Mouse (Mus musculus): ENCODE measurements around the gene Rin2.

The Rin2 gene

DNA sequence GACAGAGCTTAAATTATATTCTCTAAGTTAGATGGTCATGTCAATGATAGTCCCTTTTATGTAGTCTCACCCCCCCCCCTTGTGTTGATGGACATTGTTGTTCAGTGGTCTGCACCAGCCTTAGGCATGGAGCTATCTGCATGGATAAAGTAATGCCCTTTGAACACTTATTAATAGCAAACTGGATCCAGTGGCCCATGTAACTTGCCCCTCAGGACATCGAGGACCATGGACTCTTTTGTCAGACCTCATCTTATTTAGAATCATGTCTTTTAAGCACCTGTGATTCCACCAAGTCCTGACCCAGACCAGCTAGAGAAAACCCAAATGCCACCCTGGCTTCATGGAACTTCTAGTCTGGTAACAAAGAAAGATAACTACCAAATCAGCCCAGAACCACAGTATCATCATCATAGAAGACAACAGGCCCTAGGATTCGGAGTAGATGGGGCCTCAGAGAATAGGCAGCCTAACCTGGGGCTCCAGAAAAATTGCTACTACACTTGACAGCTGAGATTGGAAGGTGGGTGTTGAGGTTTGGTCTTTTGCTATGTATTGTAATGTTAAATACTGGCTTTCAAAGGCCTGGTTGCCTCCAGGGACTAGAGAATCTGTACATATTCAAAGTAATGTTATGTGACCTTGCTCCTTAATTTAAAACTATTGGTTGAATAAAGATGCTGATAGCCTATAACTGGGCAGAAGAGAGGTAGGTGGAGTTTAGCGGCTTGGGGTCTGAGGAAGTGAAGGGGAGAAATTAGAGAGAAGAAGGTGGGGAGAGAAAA lies 113.7 kb downstream of the Rin2 start:
- no peak for DNase-seq (ENCODE audit: low read depth)

DNA sequence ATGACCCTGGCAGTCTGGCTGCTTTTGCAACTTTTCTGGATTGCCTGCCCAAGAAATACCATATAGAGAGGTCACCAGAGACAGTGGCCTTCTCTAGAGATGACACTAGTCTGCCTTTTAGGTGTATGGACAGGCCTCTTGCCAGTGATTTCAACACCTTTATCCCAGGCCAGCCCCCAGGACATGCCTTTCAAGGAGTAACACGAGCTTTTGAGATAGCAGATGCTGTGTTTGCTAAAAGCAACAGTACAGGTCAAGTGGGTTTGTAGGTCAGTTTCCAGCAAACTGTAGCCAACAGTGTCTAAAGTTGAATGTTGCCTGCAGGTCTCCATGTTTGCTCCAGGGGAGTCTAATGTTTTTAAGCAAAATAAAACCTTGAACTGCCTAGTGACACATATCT lies 118.7 kb downstream of the Rin2 start:
- no peak for DNase-seq (ENCODE audit: low read depth)

DNA sequence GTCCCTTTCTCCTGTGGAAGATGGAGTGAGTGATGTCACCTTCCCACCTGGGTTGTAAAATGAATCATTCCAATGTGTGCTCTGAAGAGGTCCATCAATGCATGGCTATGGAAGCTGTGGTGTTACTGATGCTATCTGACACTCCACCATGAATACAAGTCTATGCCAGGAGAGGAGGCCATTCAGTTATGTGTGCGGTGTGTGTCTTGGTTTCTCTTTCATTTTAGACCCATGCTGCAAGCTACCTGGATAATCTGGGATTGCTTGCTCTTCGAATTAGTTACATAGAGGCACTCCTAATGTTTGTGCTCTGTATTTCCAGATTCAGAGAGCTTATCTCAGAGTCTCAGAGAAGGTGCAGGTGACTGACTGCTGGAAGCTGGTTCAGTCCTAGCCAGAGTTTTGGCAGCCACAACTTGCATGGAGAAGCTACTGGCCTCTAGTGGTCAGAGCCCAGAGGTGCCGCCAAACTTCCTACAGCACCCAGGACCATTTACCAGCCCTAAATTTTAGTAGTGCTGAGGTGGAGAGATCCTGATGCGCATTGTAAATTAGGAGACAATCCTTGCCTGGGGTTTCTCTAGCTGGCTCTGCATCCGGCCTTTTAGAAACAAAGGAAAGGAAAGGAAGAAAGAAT lies 119.4 kb downstream of the Rin2 start:
- peak; percentile 30 for DNase-seq (ENCODE audit: low read depth)

DNA sequence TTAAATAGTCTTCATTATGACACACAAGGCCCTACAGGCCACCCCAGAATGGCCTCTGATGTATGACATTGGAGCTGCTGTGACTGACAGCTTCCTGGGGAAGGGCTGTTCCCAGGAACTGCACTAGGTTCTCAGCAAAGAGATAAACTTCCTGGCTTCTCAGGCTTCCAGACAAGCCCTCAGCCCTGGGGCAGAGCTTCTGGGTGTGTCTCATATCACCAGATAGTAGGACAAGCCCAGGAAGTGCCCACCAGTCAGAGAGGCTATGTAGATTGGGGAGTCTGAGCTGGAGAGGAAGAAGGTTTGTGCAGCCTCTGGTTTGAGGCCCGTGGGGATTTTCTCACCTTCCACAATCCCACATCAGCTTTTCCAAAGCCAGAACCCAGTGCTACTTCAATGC lies 122.8 kb downstream of the Rin2 start:
- DNase-seq (ENCODE audit: low read depth): no peak

DNA sequence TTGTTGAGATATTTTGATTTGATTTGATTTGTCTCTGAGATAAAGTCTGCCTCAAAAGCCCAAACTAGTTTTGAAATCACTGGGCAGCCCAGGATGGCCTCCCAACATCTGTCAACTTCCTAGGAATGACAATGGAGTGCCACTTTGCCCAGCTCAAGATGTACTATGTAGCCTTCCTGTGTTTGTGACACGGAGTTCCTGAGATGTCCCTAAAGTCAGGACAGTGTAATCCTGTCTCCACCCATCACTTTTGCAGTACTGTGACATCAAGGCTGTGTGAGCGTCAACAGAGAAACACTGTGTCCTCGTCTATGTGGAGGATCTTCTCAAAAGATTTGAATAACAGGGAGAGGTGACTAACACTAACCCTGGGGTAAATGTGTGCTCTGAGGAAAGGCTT lies 123.9 kb downstream of the Rin2 start:
- no peak for DNase-seq (ENCODE audit: low read depth)

DNA sequence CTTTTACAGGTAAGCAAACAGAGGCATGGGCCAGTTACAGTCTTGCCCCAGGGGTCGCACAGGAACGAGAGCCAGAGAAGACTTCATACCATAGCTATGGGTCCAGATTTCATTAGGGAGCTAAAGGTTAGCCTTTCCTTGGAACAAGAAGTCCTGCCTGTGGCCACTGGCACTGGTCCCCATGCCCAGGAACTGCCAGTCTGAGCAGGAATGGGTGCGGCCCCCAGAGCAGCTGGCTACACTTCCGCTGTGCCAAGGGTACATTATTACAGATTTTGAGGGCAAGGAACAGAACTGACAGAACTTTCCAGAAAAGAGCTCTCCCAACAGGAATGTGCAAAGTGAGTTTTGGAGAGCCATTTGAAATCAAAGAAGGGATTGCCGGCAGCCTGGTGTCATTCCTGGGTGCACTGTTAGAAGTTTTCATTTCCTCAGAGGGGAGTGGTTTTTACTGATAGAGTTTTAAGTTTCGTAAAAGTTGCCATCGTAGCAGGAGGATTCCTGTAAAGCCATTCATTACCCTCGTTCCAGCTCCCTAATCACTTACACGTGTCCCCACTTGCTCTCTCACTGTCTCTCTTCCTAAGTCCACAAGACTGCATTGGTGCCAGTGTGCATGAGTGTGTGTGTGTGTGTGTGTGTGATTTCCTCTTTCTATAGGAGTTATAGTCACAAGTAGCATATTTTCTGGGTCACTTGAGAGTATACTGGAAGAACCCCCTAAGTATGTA lies 126.5 kb downstream of the Rin2 start:
- peak; percentile 27 for DNase-seq (ENCODE audit: low read depth)

DNA sequence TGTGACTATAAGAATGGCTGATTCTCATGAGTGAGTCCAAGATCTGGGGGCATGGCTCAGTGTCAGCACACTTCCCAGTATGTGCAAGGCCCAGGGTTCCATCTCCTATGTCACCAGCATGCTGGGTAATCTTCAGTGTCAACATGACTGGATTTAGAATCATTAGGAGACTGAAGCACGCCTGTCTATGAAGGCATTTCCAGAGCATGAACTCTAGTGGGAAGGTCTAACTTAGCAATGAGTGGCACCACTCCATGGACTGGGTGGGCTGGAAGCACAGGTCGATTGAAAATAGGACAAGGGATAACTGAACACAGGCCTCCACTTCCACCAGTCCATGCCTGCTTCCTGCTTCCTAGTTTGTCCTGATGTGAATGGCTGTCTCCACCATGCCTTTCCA lies 127.6 kb downstream of the Rin2 start:
- no peak for DNase-seq (ENCODE audit: low read depth)

DNA sequence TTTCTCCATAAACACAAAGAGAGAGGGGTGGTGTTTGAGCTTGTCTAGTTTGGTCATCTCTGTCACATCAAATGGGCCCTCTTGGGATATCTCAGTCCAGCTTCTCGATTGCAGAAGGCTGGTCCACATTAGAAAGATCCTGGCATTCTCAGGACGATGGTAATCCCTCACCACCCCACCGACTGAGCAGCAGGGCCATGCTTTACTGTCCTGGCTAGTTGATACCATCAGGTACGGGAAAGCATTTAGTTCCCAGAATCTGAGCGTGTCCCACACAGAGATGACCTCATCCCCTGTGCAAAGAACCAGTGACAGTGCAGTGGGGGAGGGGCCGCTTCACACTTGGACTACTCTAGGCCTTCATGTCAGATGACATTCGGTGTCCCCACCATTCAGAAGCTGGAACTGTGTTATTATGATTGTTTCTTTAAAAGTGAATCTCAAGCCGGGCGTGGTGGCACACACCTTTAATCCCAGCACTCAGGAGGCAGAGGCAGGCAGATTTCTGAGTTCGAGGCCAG lies 128.9 kb downstream of the Rin2 start:
- no peak for DNase-seq (ENCODE audit: low read depth)

DNA sequence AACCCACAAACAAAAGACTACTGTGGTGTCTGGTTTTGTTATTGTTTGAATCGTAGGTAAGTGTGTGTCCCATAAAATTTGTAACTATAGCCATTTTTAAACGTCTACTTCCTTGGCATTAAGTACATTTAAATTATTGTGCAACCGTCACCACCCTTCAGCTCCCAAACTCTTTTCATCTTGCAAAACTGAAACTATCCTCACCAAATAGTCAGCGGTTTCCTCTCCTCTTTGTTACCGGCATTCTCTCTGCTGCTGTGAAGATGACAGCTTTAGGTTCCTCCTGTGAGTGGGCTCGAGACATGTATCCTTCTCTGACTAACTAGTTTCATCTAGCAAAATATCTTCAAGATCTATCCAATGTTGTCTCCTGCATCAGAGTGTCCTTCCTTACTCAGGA lies 129.5 kb downstream of the Rin2 start:
- no peak for DNase-seq (ENCODE audit: low read depth)

DNA sequence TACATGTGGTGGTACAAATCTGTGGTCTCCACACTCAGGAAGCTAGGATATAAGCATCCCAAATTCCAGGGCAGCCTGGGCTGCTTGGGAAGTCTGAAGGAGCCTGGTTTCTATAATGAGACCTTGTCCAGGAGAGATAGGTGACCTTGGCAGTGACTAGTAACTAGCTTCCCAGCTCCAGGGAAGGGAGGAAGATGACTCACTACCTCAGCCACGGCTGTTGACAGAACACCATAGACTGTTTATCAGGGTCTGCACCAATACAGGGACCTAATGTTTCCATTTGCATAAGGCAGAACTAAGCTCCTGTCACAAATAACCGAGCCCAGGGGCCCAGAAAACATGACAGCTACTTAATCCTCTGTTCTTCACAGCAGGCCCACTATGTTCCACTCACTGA lies 132.3 kb downstream of the Rin2 start:
- DNase-seq (ENCODE audit: low read depth): no peak

DNA sequence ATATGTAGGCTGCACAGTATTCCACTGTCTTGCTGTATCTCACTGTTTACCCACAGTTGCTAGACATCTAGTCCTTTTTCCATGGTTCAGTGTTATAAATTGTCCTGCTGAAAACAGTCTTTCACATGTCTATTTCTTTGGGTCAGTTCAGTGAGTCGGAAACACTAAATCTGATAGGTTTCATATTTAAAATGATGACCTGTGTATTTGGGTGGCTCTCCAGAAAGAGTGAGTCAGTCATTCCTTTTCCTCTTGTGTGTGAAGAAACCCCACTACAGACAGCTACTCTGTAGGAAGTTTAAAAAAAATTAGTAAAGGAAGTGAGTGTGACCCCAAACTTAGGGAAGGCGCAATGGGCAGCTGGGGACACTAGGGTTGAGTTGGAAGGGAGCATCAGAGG lies 133.2 kb downstream of the Rin2 start:
- DNase-seq (ENCODE audit: low read depth): no peak

DNA sequence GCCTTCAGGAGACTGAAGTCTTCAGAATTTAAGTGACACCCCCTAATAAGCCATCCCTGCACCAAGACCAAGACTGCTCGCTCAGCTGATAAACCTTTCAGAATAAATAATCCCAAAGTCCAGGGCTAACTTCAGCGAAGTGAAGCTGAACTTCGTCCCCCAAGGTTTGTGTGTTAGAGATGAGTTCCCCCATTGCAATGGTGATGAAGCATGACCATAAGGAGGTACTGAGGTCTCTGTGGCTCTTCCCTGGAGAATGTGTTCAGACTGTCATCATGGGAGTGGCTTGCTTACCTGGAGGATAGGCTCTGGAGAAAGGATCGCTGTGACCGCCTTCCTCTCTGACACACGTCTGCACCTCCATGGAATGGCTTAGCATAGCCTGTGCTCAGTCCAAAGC lies 133.7 kb downstream of the Rin2 start:
- no peak for DNase-seq (ENCODE audit: low read depth)

DNA sequence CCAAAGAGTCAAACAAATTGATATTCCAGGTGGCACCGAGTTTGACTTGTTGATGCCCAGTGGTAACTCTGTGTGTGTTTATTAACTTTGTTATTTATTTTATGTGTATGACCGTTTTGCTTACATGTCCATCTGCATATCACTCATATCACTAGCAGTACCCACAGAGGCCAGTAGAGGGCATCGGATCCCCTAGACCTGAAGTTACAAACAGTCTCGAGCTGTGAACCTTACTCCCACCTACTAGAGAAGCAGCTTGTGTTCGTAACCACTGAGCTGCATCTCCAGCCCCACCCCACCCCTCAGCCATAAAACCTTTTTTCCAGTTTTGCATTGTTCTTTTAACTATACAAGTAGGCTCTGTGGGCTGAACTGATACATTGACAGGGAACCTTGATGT lies 135.7 kb downstream of the Rin2 start:
- DNase-seq (ENCODE audit: low read depth): no peak

DNA sequence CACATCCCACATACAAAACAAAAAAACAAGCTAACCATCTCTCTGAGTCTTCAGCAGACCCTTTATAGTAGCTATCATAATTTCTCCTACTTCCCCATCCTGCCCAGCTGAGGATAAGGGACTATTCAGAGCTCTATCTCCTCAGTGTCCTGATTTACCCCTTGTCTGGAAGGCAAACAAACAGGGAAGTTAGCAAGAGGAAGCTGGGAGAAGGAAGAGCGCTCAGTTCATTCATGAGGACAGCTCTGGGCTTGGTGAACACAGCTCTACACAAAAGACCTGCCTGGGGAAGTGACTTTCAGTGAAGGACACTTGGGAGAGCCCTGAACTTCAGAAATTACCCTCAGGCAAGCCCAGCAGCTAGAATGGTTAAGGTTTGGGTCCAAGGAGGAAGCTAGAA lies 137.8 kb downstream of the Rin2 start:
- no peak for DNase-seq (ENCODE audit: low read depth)

DNA sequence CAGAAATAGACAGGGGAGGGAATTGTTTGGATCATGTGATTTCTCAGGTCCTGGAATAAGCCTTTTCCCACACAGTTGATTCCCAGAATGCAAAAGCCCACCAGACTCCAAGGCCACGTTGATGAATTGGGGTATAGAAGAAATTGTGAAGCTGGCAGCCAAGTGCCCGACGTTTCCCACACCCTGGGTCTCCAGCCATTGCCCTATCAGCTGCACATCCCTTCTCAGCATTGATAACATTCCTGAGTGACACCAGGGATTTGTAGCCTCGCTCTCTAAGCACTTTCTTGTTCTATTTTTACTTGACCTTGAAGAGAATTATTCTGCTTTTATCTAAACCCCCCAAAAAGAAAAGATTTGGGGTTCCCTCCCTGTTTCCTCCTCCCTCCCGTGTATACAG lies 142.2 kb downstream of the Rin2 start:
- no peak for DNase-seq (ENCODE audit: low read depth)

DNA sequence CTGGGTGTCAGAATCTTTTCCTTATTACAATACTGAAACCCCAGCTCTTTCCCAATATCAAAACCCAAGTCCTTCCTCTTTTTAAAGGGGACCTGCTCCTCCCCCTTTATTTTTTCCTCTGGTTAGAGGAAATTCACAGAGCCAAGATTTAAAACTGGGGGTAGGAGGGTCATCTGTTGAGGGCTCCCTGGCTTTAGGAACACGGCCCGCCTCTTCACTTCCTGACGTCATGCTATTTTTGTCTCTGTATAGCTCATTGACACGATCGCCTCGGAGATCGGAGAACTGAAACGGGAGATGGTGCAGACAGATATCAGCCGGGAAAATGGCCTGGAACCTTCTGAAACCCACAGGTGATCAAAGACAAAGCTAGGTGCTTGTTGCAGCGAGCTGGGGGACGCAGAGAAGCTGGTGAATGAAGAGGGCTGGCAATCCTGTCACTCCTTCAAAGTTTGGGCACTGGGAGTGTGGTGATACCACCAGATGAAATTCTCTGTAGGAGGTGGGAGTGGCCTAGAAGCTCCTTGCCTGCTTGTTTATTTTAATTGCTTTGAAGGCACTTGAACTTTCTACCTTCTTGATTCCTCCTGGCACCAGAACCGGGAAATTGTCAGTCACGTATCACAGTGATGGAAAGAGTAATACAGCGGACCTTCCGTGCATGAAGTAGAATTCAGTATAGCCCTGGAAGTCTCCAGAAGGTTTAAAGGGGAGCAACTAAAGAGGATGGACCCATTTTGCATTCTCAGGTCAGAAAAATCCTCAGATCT lies 147.2 kb downstream of the Rin2 start:
- DNase-seq (ENCODE audit: low read depth): no peak

DNA sequence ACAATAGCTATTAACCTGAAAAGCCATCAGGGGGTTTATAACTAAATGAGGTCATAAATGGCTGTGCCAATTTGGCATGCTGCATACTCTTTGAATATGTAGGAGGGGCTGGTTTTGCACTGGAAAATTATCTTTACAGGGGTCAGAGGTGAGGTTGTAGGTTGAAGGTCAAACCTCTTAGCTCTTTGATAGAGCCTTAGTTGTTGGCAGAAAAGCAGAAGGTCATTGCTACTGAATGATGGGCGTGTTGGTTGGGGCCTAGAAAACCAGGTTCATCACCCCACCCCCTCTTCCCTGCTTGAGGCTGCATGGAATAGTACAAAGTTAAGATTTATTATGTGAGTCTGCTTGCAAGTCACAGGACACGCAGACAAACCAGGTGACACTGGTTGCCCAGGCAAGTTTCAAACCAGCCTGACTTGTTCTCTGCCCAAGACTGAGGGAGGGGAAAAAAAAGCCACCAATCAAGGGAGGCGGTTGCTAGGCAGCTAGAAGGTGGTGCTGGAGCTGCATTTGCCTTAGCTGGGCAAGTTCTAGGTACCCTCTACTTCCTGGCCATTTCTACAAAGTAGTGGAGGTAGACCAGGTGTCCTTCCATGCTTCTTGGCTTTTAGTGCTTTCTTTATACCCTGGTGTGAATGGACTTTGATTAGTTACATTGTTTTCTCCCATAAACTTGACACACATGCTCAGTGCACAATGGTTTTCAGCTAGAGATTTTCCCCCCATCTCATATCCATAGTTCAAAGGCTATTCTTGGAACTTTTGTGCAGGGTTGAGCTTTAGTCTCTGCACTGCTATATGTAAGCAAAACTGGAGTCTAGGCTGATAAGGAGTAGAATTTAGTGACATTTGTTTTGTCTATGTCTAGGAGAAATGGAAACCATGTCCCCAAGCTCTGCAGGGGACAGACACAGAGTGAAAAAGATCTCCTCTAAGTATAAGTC lies 148.0 kb downstream of the Rin2 start:
- no peak for DNase-seq (ENCODE audit: low read depth)

DNA sequence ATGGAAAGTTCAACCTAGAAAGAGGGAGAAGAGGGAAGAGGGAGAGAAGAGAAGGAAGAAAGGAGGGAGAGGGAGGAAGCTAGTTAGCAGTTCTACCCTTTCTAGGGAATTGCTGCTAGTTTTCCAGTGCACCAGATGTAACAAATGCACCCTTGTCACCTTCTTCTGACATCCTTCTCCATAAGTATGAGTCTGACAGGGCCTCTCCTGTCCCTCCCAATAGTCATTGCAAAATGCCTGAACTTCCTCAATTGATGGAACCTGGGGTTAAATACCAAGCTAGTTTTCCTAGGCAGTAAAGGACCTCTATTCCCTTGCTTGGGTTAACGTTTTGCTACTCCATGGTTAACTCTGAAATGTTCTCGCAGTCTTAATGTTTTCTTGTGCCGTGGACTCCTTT lies 149.7 kb downstream of the Rin2 start:
- no peak for DNase-seq (ENCODE audit: low read depth)

DNA sequence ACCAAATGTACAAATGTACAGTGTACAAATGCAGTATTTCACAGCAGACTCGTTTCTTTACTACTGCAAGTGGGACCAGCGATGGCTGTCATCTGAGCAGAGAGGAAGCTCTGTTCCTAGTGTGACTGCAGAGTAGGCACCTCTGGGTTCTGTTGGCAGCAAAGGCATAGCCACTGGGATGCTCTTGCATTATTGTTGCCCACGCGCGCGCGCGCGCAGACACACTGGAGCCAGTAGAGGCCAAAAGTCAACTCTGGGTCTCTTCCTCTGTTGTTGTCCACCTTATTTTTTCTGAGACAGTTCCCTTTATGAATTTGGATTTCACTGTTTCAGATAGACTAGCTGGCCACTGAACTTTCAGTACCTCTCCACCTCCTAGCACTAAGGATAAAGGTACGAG lies 150.2 kb downstream of the Rin2 start:
- DNase-seq (ENCODE audit: low read depth): no peak

DNA sequence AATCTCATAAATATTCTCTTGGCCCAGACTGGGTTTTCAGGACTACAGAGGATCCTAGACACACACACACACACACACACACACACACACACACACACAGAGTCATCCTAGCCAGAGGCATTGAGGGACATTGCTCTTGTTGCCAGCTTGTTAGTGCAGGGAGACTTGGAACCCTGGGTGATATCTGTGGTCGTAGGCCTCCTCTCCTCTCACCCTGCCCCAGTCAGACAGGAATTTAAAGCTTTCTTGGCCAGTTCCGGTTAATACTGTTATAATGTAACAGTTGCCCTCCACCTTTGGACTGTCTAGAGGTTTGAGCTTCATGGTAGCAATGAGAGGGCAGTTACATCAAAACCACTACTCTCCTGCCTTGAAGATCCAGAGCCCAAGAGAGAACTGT lies 152.9 kb downstream of the Rin2 start:
- no peak for DNase-seq (ENCODE audit: low read depth)

DNA sequence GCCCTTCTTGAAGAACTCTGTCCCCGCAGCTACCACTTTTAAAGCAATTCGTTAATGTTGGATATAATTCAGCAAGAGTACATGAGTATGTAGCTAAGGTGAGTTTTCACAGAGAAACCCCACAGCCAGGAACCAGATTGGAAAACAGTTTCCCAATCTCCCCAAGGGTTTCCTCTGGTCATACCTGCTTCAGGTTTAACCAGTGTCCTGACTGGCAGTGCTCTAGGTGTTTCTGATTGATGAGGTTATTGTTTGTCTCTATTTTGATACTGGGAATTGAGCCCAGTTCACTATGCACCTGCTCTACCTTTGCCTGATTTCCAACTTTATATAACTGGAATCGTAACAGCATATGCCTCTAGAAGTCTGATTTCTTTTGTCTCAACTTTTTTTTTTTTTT lies 153.6 kb downstream of the Rin2 start:
- no peak for DNase-seq (ENCODE audit: low read depth)
